Mouse (Mus musculus) stomach, postnatal 0 days (tissue): Measurements from ENCODE around the gene Carns1. TPM values are rescaled to one million over a fixed set of nuclear protein-coding genes. Genes with fewer than 3 reads are reported as not detected.
A peak's percentile ranks its signal among the peaks of the same experiment; 100 is the strongest.

Experiments used
- ATAC-seq: fragments of 200-750 bp; cut with Nextera tagmentation; 2 replicates; pipeline ENCODE4 v1.8.0; 2017; ENCODE audit not compliant: low FRiP score, low TSS enrichment
- DNase-seq: peaks from one replicate; pipeline ENCODE4 v3.0.0-alpha.2; 2016; ENCODE audit warnings: low spot score
- H3K27ac ChIP-seq: fragments of 300-500 bp; sonication (generic); replicated peaks from 2 replicates; pipeline ENCODE4 v1.5.1; 2014; ENCODE audit warnings: mild to moderate bottlenecking, control low read depth
- H3K27me3 ChIP-seq: fragments of 300-500 bp; sonication (generic); 2 replicates; pipeline ENCODE4 v1.6.1; 2014; ENCODE audit warnings: low read length; ENCODE audit not compliant: control insufficient read depth, insufficient read depth
- H3K36me3 ChIP-seq: fragments of 300-500 bp; sonication (generic); 2 replicates; pipeline ENCODE4 v1.6.1; 2014; ENCODE audit warnings: low read length, mixed read lengths; ENCODE audit not compliant: control insufficient read depth, insufficient read depth
- H3K4me1 ChIP-seq: fragments of 300-500 bp; sonication (generic); replicated peaks from 2 replicates; pipeline ENCODE4 v1.6.1; 2014; ENCODE audit warnings: antibody characterized with exemption; ENCODE audit not compliant: control insufficient read depth, insufficient read depth
- H3K4me2 ChIP-seq: fragments of 300-500 bp; sonication (generic); replicated peaks from 2 replicates; pipeline ENCODE4 v1.6.1; 2014; ENCODE audit warnings: low read depth, mild to moderate bottlenecking, control low read depth, moderate library complexity
- H3K4me3 ChIP-seq: fragments of 300-500 bp; sonication (generic); 2 replicates; pipeline ENCODE4 v1.5.1; 2014; ENCODE audit warnings: low read depth, low read length, control low read depth
- H3K9ac ChIP-seq: fragments of 300-500 bp; sonication (generic); 2 replicates; pipeline ENCODE4 v1.6.1; 2014; ENCODE audit warnings: mild to moderate bottlenecking, low read length, control low read depth, mixed read lengths
- H3K9me3 ChIP-seq: fragments of 300-500 bp; sonication (generic); 2 replicates; pipeline ENCODE4 v1.6.1; 2016; ENCODE audit warnings: low read length; ENCODE audit not compliant: control insufficient read depth
- CTCF ChIP-seq: IDR thresholded peaks from 2 replicates; pipeline ENCODE4 v1.5.1; 2016; ENCODE audit warnings: antibody characterized with exemption, low read depth, mild to moderate bottlenecking, moderate library complexity
- EP300 ChIP-seq: optimal IDR thresholded peaks from 2 replicates; pipeline ENCODE3; 2016; ENCODE audit warnings: antibody characterized with exemption
- whole genome bisulfite sequencing: fragments of 180-500 bp; shearing (Covaris S2); extraction: QIAGEN DNeasy Blood & Tissue Kit; methylation state at CpG from one replicate; pipeline ENCODE4 v1.1.7; 2014; 5-methylcytosine and 5-hydroxymethylcytosine counted together
- polyA plus RNA-seq: library from polyadenylated mRNA; unstranded; fragments of >200 nt; fragmentation: Nextera tagmentation; extraction: Ambion mirVana; gene quantifications from 2 replicates; pipeline ENCODE4 v1.2.1, GENCODE M21; 2015

The Carns1 gene
- polyA plus RNA-seq, 1 experiment from 2014 or later, result 1.5 TPM

DNA sequence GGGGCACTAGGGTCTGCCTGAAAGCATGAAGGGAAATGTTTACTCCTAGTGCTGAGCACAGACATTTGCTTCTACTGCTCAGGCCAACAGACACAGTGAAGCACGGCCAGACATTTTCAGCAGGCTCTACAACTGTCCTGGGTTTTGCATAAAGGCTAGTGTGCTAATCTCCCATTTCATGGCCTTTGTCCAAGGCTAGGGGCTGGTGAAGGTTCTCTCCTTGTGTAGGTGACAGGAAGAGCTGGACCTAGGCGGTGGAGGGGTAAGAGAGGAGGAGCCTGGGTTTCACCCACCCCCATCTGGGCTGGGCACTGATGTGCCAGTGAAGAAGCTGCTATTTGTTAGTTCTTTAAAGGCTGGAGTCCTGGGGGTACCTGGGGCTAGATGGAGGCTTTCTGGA, 10.6 kb downstream of the Carns1 start:
- ATAC-seq (no peak), DNase-seq (no peak)
- TF ChIP-seq CTCF (no peak), EP300 (no peak)
- H3K9ac ChIP-seq, result no peak overlapping the region
- H3K27ac ChIP-seq, result 0 out of 2 replicates have a peak overlapping the region, but pooled peaks have one; percentile 0
- WGBS, result 62% methylated on average over 2 of the region's 2 CpGs
- no peaks in the 10 kb centered on the region for H3K9me3 ChIP-seq
- 0 out of 2 replicates have a peak, but pooled peaks cover under 1% of the 10 kb centered on the region for H3K4me1 ChIP-seq
- no peak overlapping the region for H3K4me3 ChIP-seq
- H3K36me3 ChIP-seq, result peaks cover 6% of the 10 kb centered on the region
- H3K27me3 ChIP-seq, result no peaks in the 10 kb centered on the region
- no peak overlapping the region for H3K4me2 ChIP-seq

DNA sequence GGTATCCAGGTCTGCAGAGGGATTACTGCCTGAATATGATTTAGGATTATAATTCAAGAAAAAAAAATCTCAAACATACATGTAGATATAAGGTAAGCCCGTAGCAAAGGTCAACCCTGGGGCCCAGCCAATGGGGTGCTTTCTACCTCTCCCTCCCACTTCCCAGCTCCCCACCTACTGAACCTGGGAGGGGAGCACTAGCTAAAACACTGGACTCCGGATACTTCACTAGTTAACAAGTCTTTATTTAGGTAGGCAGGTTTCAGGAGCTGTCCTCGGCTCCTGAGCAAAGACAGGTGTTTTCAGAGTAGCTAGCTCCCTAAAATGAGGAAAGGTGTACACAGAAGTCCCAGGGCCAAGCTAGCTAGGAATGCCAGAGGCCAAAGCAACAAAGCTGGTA, 11.2 kb downstream of the Carns1 start:
- WGBS, result 68% methylated on average over 3 of the region's 3 CpGs
- no peak overlapping the region for H3K4me3 ChIP-seq
- TF ChIP-seq EP300 (no peak), CTCF (no peak)
- H3K27me3 ChIP-seq, result no peaks in the 10 kb centered on the region
- ATAC-seq (no peak), DNase-seq (no peak)
- no peaks in the 10 kb centered on the region for H3K4me1 ChIP-seq
- H3K9me3 ChIP-seq, result no peaks in the 10 kb centered on the region
- H3K27ac ChIP-seq, result no peak overlapping the region
- peaks cover 12% of the 10 kb centered on the region for H3K36me3 ChIP-seq
- H3K4me2 ChIP-seq, result no peak overlapping the region
- H3K9ac ChIP-seq, result no peak overlapping the region

DNA sequence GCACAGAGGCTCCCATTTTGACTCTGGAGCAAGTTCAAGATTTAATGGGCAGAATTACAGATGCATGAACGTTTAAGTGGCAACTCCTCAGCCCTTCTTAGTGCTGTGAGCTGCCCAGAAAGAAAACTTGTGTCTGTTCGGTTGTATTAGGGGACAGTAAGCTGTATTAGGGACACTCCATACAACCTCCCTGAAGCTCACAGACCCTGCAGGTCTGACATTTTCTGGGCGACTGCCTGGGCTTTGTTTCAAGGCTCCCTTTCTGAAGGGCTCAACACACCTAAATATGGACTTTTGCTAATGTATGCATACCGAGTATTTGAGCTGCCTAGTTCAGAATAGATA, 11.8 kb downstream of the Carns1 start:
- TF ChIP-seq CTCF (no peak), EP300 (no peak)
- Histone ChIP-seq H3K36me3 (peaks cover 17% of the 10 kb centered on the region), H3K9ac (0 out of 2 replicates have a peak overlapping the region, but pooled peaks have one; percentile 1), H3K4me3 (peak overlapping the region; percentile 70), H3K4me2 (peak overlapping the region; percentile 49), H3K9me3 (no peaks in the 10 kb centered on the region), H3K27ac (0 out of 2 replicates have a peak overlapping the region, but pooled peaks have one; percentile 40), H3K4me1 (no peaks in the 10 kb centered on the region), H3K27me3 (no peaks in the 10 kb centered on the region)
- 31% methylated on average over 4 of the region's 4 CpGs for WGBS
- DNase-seq (no peak), ATAC-seq (no peak)

DNA sequence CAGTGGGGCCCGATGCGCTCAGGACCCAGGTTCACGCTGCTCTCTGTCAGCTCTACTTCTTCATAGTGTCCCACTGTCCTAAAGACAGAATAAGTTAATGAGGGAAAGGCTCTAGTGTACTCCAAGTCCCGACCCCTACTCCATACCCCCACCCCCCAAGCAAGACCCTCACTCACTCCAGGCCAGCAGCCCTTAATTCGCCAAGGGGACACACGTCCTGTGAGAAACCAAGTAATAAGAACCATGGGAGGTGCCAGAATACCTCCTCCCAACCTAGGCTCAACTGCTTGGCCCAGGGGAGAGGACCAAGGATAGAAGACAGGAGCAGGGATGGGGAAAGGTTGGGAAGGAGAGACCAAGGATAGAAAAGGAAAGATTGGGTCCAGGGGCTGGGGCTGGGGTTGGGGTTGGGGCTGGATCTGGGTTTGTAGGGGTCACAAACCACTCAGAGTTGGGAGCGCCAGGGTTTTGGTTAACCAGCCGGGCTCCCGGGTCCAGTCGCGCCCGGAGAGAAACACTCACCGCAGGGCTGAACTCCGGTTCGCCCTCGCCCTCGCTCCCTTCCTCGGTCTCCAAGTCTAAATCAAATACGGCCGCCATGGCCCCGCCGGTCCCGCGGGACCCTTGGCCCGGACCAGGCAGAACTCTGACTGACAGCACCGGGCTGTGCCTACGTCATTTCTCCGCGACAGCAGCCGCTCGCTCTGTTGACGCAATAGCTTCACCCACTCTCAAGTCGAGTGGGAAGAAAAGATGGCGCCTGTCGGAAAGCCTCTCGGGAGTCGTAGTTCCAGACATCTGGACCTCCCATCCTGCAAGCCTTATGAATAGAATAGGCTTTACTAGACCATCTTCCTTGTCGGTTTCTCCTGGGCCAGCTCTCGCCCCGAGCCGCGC, 12.4 kb downstream of the Carns1 start, which contains the start of gene Rps6kb2:
Gene Rps6kb2, minus strand, starts transcription at position 709 of the 897 bp plus-strand sequence.
- no peaks in the 10 kb centered on the region for H3K4me1 ChIP-seq
- ATAC-seq (peak; percentile 86), DNase-seq (peak; percentile 95)
- H3K27ac ChIP-seq, result 0 out of 2 replicates have a peak within 1 kb of the TSS, but pooled peaks have one; percentile 40
- peak within 1 kb of the TSS; percentile 70 for H3K4me3 ChIP-seq
- peak within 1 kb of the TSS; percentile 80 for H3K9ac ChIP-seq
- TF ChIP-seq EP300 (no peak), CTCF (no peak)
- H3K4me2 ChIP-seq, result peak within 1 kb of the TSS; percentile 95
- H3K9me3 ChIP-seq, result no peaks in the 10 kb centered on the region
- H3K27me3 ChIP-seq, result no peaks in the 10 kb centered on the region
- H3K36me3 ChIP-seq, result peaks cover 19% of the 10 kb centered on the region
- 7% methylated on average over 41 of the region's 42 CpGs for WGBS

DNA sequence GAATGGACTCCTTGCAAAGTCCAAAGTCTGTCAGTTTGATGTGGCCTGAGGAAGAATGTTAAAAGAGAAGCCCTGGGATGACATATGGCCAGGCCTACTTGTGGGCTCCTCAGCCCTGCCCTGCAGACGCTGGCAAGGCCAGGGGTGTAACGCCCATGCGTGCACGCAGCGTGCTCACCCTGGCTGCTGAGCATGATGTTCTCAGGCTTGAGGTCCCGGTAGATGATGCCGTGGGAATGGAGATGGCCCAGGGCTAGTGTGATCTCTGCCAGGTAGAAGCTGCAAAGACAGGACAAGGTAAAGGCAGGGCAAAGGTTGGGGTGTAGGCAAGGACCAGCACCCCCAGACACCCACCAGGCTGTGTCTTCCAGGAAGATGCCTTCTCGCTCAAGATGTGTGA, 16.2 kb downstream of the Carns1 start:
- no peak for TF ChIP-seq CTCF
- no peak for TF ChIP-seq EP300
- 95% methylated on average over 8 of the region's 8 CpGs for WGBS
- Histone ChIP-seq H3K27ac (no peak overlapping the region), H3K36me3 (peaks cover 27% of the 10 kb centered on the region), H3K9ac (no peak overlapping the region), H3K4me1 (no peaks in the 10 kb centered on the region), H3K27me3 (no peaks in the 10 kb centered on the region), H3K4me3 (no peak overlapping the region), H3K4me2 (no peak overlapping the region), H3K9me3 (no peaks in the 10 kb centered on the region)
- DNase-seq, result no peak
- ATAC-seq, result no peak

DNA sequence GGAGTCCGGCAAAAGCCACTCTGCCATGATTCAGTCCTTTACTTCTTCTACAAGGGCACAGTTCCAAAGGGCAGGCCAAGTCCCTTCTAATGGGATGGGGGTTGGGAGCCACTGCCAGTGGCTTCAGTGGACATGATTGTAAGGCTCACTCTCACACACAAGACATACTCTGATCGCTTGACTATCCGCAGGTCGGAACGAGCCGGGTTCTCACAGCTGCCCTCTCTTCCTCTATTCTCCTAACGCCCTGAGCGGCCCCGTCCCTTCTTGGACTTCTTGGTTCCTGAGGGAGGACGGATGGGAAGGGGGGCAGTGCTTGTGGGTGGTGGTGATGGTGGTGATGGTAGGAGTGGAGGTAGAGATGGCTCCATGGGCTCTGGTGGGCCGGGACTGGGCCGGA, 18.5 kb downstream of the Carns1 start:
- TF ChIP-seq EP300 (no peak), CTCF (no peak)
- no peak for DNase-seq
- Histone ChIP-seq H3K27ac (no peak overlapping the region), H3K36me3 (peaks cover 33% of the 10 kb centered on the region), H3K9ac (no peak overlapping the region), H3K4me3 (no peak overlapping the region), H3K4me2 (no peak overlapping the region), H3K4me1 (no peaks in the 10 kb centered on the region), H3K9me3 (no peaks in the 10 kb centered on the region), H3K27me3 (no peaks in the 10 kb centered on the region)
- ATAC-seq, result no peak
- 90% methylated on average over 12 of the region's 12 CpGs for WGBS
